Mouse (Mus musculus): ENCODE results near the gene Ltbr. TPM values are rescaled to one million over a fixed set of nuclear protein-coding genes. Genes with fewer than 3 reads are reported as not detected.
A peak's percentile ranks its signal among the peaks of the same experiment; 100 is the strongest.

Gene Ltbr
- polyA plus RNA-seq, 1 experiment, result 97.1 TPM

DNA sequence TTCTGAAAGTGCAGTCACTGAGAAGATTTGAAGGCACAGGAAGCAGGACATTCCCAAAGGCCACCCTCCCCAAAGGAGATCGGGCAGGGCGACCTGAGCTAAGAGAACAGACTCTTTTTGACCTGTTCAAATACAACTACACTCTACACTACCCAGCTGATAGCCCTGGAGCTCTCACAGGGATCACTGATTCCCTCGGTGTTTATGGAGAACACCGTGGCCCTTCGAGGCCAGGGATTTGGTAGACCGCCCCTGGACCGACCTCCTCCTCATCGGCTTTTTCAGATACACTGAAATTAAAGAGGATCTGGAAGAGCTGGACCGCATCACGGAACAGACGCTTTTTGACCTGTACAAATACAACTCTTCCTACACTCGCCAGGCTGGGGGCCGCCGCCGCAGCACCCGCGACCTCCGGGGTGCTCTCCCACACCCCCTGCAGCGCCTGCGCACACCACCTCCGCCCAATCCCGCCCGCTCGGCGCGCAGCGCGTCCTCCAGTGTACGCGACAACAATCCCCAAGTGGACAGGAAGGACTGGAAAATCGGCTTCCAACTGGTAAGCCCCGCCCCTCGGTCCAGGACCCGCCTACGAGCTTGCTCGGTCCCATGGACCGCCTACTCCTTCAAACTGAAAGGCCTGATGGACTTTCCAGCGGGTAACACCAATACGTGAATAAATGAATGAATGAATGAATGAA lies 17.1 kb upstream of the Ltbr start:
- no peaks in the 10 kb centered on the region; the same call in 1 of the 2 replicates for H3K4me1 ChIP-seq (ENCODE audit: control insufficient read depth, insufficient read depth, low read length)
- peak; percentile 97 for DNase-seq
- H3K27me3 ChIP-seq (replicated peaks; ENCODE audit: control insufficient read depth, insufficient read depth, low read length), result no peaks in the 10 kb centered on the region
- H3K27ac ChIP-seq (ENCODE audit: insufficient read depth, low read depth, low read length), result peak overlapping the region; percentile 63
- H3K4me3 ChIP-seq (ENCODE audit: insufficient read depth, low read depth, low read length), result peak overlapping the region; percentile 53
- no peaks in the 10 kb centered on the region for H3K36me3 ChIP-seq (ENCODE audit: control insufficient read depth, insufficient read depth, low read length)
- WGBS, result 2% methylated on average over 39 of the region's 39 CpGs
- TF ChIP-seq POLR2A (IDR thresholded peaks at IDR 0.05; ENCODE audit: low read depth, low read length) (peak; percentile 76), CTCF (conservative IDR thresholded peaks at IDR 0.05; ENCODE audit: insufficient read depth, insufficient read length, low read depth, low read length) (peak; percentile 23; the same call in 1 of the 2 replicates)

GRCm38 (mm10) chr6:125328243-125328642 lies 14.6 kb upstream of the Ltbr start:
- Histone ChIP-seq H3K27ac (ENCODE audit: insufficient read depth, low read depth, low read length) (no peak overlapping the region), H3K36me3 (ENCODE audit: control insufficient read depth, insufficient read depth, low read length) (no peaks in the 10 kb centered on the region), H3K4me1 (ENCODE audit: control insufficient read depth, insufficient read depth, low read length) (no peaks in the 10 kb centered on the region; the same call in 1 of the 2 replicates), H3K4me3 (ENCODE audit: insufficient read depth, low read depth, low read length) (no peak overlapping the region), H3K27me3 (replicated peaks; ENCODE audit: control insufficient read depth, insufficient read depth, low read length) (no peaks in the 10 kb centered on the region)
- 86% methylated on average over 5 of the region's 5 CpGs for WGBS
- no peak for TF ChIP-seq POLR2A (IDR thresholded peaks at IDR 0.05; ENCODE audit: low read depth, low read length)
- TF ChIP-seq CTCF (conservative IDR thresholded peaks at IDR 0.05; ENCODE audit: insufficient read depth, insufficient read length, low read depth, low read length), result peak; percentile 74
- peak; percentile 73 for DNase-seq

DNA sequence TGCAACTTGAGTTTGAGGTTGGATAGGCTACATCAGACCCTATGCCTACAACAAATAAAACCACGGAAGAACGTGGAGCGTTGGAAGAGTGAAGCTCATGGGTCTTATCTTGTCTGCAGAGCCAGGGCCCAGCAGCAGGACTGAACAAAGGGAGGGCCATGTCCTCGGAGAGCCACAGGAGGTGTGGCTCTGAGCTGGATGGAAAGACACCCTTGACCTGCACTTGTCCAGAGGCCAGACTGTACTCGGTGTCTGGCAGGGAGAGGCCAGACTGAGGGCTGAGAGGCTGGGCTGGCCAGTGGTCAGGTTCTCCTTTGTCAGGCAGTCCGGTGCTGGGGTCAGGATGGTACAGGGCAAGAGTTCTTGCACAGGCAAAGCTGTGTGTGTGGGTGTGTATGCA lies 11.7 kb upstream of the Ltbr start:
- H3K4me3 ChIP-seq (ENCODE audit: insufficient read depth, low read depth, low read length), result no peak overlapping the region
- no peaks in the 10 kb centered on the region for H3K36me3 ChIP-seq (ENCODE audit: control insufficient read depth, insufficient read depth, low read length)
- H3K4me1 ChIP-seq (ENCODE audit: control insufficient read depth, insufficient read depth, low read length), result no peaks in the 10 kb centered on the region
- H3K27ac ChIP-seq (ENCODE audit: insufficient read depth, low read depth, low read length), result no peak overlapping the region
- no peaks in the 10 kb centered on the region for H3K27me3 ChIP-seq (replicated peaks; ENCODE audit: control insufficient read depth, insufficient read depth, low read length)
- TF ChIP-seq CTCF (conservative IDR thresholded peaks at IDR 0.05; ENCODE audit: insufficient read depth, insufficient read length, low read depth, low read length), result no peak
- no peak for TF ChIP-seq POLR2A (IDR thresholded peaks at IDR 0.05; ENCODE audit: low read depth, low read length)
- peak; percentile 31 for DNase-seq
- WGBS, result 46% methylated on average over 6 of the region's 6 CpGs

GRCm38 (mm10) chr6:125323547-125323946 lies 9.9 kb upstream of the Ltbr start:
- Histone ChIP-seq H3K27me3 (replicated peaks; ENCODE audit: control insufficient read depth, insufficient read depth, low read length) (no peaks in the 10 kb centered on the region), H3K4me1 (ENCODE audit: control insufficient read depth, insufficient read depth, low read length) (0 out of 2 replicates have a peak, but pooled peaks cover 5% of the 10 kb centered on the region), H3K36me3 (ENCODE audit: control insufficient read depth, insufficient read depth, low read length) (no peaks in the 10 kb centered on the region), H3K4me3 (ENCODE audit: insufficient read depth, low read depth, low read length) (peak overlapping the region; percentile 57), H3K27ac (ENCODE audit: insufficient read depth, low read depth, low read length) (no peak overlapping the region)
- DNase-seq, result no peak
- TF ChIP-seq POLR2A (IDR thresholded peaks at IDR 0.05; ENCODE audit: low read depth, low read length), result no peak
- TF ChIP-seq CTCF (conservative IDR thresholded peaks at IDR 0.05; ENCODE audit: insufficient read depth, insufficient read length, low read depth, low read length), result no peak
- 64% methylated on average over 6 of the region's 6 CpGs for WGBS

- H3K27ac ChIP-seq (ENCODE audit: insufficient read depth, low read depth, low read length), result peak overlapping the region; percentile 92
- WGBS, result 56% methylated on average over 13 of the region's 13 CpGs
- no peaks in the 10 kb centered on the region for H3K36me3 ChIP-seq (ENCODE audit: control insufficient read depth, insufficient read depth, low read length)
- H3K4me1 ChIP-seq (ENCODE audit: control insufficient read depth, insufficient read depth, low read length), result 0 out of 2 replicates have a peak, but pooled peaks cover 5% of the 10 kb centered on the region
- H3K4me3 ChIP-seq (ENCODE audit: insufficient read depth, low read depth, low read length), result peak overlapping the region; percentile 57
- H3K27me3 ChIP-seq (replicated peaks; ENCODE audit: control insufficient read depth, insufficient read depth, low read length), result no peaks in the 10 kb centered on the region
- DNase-seq, result no peak
- TF ChIP-seq CTCF (conservative IDR thresholded peaks at IDR 0.05; ENCODE audit: insufficient read depth, insufficient read length, low read depth, low read length), result no peak
- TF ChIP-seq POLR2A (IDR thresholded peaks at IDR 0.05; ENCODE audit: low read depth, low read length), result no peak
These were observed 9.1 kb upstream of the Ltbr start for GRCm38 (mm10) chr6:125322794-125323193.

GRCm38 (mm10) chr6:125321114-125321855 lies 7.6 kb upstream of the Ltbr start:
- peak overlapping the region; percentile 92 for H3K27ac ChIP-seq (ENCODE audit: insufficient read depth, low read depth, low read length)
- 21% methylated on average over 26 of the region's 26 CpGs for WGBS
- peak; percentile 50 for TF ChIP-seq POLR2A (IDR thresholded peaks at IDR 0.05; ENCODE audit: low read depth, low read length)
- no peak for TF ChIP-seq CTCF (conservative IDR thresholded peaks at IDR 0.05; ENCODE audit: insufficient read depth, insufficient read length, low read depth, low read length)
- no peaks in the 10 kb centered on the region for H3K27me3 ChIP-seq (replicated peaks; ENCODE audit: control insufficient read depth, insufficient read depth, low read length)
- H3K4me1 ChIP-seq (ENCODE audit: control insufficient read depth, insufficient read depth, low read length), result 0 out of 2 replicates have a peak, but pooled peaks cover 5% of the 10 kb centered on the region
- no peaks in the 10 kb centered on the region for H3K36me3 ChIP-seq (ENCODE audit: control insufficient read depth, insufficient read depth, low read length)
- DNase-seq, result peak; percentile 84
- peak overlapping the region; percentile 57 for H3K4me3 ChIP-seq (ENCODE audit: insufficient read depth, low read depth, low read length)

GRCm38 (mm10) chr6:125320323-125320722 lies 6.6 kb upstream of the Ltbr start, which contains the start of gene Scnn1a:
Gene Scnn1a, plus strand, starts transcription at chr6:125320659.
- TF ChIP-seq CTCF (conservative IDR thresholded peaks at IDR 0.05; ENCODE audit: insufficient read depth, insufficient read length, low read depth, low read length) (no peak), POLR2A (IDR thresholded peaks at IDR 0.05; ENCODE audit: low read depth, low read length) (no peak)
- 96% methylated on average over 1 of the region's 1 CpGs for WGBS

More at GRCm38 (mm10) chr6:125320323-125320722, 6.6 kb upstream of the Ltbr start, which contains the start of gene Scnn1a:
- Histone ChIP-seq H3K4me1 (ENCODE audit: control insufficient read depth, insufficient read depth, low read length) (0 out of 2 replicates have a peak, but pooled peaks cover 5% of the 10 kb centered on the region), H3K27me3 (replicated peaks; ENCODE audit: control insufficient read depth, insufficient read depth, low read length) (no peaks in the 10 kb centered on the region), H3K4me3 (ENCODE audit: insufficient read depth, low read depth, low read length) (peak within 1 kb of the TSS; percentile 57), H3K36me3 (ENCODE audit: control insufficient read depth, insufficient read depth, low read length) (no peaks in the 10 kb centered on the region), H3K27ac (ENCODE audit: insufficient read depth, low read depth, low read length) (peak within 1 kb of the TSS; percentile 92)
- DNase-seq, result peak; percentile 78
